Mouse (Mus musculus) inflammation-experienced regulatory T-cells, adult 6 months (primary cell): ENCODE results near the gene Rab15. TPM values are rescaled to one million over a fixed set of nuclear protein-coding genes. Genes with fewer than 3 reads are reported as not detected.
"Not testable (repeated sequence)": the region's sequence is repeated elsewhere in the genome, so short reads cannot be mapped to it uniquely, and the experiment has no call there.

Experiments
- ATAC-seq: one replicate; pipeline ENCODE4 v1.8.0; 2017
- polyA plus RNA-seq, 3 experiments: library from polyadenylated mRNA; unstranded; fragments of 100-300 nt; shearing (Covaris generic); gene quantifications; one replicate each; pipeline ENCODE4 v1.2.1; 2017

The Rab15 gene
- polyA plus RNA-seq, 3 experiments from 2014 or later = not detected

DNA sequence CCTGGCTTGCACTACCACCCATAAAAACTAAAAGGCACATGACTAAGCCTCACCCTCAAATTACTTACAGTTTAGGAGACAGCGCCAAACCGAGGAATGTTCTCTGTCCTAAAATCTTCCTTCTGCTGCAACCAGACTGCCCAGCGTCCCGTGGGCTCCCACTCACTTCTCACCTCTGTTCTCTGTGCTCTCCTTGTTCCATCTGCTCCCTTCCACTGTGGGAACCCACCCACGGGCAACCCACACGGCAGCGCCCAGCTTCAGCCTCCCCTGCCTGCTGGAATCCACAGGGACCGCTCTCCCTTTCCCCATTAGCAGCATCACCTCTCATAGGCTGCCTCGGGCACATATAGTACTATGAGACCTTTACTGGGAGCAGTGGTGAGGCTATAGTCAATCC is 3.8 kb downstream of the Rab15 start:
- ATAC-seq = no peak

DNA sequence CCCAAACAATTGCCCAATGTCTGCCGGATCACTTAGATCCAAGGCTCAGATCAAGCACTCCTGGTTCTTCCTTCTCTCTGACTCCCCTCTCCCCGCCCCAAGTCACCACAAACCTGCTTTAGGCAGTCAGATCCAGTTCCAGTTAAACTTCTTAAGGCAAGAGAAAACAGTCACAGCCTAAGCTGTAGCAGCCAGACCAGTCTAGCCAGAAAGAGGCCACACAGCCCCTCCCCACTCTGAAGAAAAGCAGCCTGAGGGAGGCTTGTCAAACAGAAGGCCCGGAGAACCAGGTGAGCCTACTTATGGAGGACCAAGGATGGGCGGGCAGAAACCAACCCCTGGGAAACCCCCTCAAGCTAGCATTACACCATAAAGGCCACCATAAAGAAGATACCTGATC is 4.6 kb downstream of the Rab15 start:
- ATAC-seq = no peak

DNA sequence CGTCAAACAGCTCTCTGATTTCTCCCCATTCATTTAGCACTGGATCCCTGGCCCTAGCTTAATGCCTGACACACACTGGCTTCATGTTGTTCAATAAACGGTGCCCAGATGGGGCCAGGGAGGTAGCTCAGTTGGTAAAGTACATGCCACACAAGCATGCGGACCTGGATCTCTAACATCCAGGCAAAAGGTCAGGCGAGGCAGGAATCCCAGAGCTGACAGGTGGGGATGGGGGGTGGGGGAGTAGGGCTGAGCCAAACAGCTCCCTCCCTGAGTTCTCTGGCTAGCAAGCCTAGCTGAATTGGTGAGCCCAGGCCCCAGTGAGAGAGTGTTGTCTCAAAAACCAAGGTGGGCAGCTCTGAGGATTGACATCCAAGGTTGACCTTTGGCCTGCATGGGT is 5.5 kb downstream of the Rab15 start:
- ATAC-seq = no peak

DNA sequence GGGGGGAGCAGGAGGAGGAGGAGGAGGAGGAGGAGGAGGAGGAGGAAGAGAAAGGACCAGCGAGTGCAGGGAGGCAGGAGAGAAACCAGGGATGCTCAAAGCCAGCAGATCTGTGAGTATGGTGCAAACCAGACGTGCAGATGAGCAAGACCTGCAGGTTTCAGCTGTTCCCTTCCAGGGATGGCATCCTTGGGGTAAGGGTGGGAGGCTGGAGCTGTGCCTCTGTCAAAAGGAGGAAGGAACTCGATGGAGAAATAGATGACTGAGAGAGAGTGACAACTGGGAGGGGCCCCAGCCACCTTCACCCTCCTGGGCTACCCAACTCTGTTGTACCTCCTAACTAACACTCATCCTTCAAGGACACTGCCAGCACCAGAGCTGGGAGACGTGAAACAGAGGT is 6.0 kb downstream of the Rab15 start:
- no peak for ATAC-seq

DNA sequence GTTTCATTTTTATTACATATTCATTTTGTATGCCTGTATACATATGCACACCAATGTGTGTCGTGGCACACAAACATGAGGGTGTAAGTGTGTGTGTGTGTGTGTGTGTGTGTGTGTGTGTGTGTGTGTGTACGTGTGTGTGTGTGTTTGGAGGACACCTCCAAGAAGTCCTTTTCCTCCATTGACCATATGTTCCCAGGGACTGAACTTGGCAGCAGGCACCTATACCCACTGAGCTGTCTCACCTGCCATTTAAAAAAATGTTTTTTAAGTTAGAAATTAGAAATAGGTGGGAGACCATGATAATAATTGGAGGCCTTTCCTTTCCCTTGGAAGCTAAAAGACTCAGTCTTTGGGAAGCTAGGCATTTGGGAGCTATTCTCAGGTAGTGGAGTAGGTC is 8.6 kb downstream of the Rab15 start:
- ATAC-seq = no peak

DNA sequence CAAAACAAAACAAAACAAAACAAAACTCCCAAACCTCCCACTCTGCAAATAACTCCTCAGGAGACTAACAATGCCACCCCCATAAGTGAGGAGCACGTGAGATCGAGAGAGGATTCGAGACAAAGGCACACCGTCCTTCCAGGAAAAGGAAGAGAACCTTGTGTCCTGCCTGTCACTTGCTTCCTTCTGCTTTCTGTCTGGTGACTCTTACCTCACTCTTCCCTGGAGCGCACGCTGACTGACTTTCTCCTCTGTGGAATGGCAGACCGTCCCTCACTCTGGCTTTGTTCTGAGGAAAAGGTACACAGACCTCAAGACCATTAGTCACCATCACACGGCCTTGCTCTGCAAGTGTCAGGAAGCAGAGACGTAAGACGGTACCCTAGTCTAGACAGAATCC is 9.2 kb downstream of the Rab15 start:
- ATAC-seq = no peak

DNA sequence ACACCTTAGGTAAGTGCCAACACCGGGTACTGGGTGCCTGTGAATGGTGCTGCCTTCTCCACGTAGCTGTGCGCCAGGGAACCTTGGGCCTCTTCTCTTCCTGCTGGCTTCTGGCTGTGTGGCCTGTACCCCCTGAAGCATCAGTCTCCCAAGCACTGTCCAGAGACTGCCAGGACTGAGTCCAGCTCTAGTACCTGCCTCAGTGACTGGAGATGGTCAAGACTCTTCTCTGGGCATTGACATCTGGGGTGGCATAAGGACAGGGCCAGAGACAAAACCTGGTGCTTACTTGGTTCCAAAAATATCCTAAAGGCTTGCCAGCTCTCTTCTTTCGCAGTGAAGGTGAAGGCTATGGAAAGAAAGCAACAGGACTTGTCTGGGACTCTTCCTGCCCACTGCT is 11.7 kb downstream of the Rab15 start:
- no peak for ATAC-seq

DNA sequence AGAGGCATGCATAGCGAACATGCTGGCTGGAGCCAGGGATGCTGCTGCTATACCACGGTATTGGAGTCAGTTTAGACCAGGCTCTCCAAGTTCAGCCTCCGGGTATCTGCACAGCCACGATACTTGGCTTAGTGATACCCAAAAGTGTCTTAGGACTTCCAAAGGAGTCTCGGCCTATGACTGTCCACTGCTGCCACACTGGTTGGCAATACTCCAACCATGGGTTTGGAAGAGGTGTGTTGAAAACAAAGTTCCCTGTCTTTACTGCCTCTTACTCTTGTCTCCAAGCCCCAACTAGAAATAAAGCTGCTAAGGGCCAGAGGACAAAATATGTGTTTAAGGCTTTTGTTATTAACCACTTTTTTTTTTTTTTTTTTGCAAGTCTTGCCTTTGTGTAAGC is 12.2 kb downstream of the Rab15 start:
- ATAC-seq = no peak

DNA sequence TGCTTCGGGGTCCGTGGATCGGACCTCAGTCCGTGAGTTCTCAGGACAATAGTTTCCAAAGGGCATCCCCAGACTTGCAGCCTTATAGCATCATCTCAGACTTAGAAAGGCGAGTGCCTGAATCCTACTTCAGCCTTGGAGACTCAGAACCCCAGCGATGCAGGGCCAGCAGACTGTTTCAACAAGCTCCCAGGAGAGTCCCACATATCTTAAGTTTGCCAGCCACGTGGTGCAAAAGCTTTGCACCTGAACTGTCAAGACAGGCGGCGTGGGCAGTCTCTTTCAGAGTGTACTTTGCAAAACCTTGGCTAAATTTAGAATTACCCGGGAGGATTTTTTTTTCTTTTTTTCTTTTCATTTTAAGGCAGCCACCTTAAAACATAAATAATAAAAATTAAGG is 14.9 kb downstream of the Rab15 start:
- no peak for ATAC-seq

DNA sequence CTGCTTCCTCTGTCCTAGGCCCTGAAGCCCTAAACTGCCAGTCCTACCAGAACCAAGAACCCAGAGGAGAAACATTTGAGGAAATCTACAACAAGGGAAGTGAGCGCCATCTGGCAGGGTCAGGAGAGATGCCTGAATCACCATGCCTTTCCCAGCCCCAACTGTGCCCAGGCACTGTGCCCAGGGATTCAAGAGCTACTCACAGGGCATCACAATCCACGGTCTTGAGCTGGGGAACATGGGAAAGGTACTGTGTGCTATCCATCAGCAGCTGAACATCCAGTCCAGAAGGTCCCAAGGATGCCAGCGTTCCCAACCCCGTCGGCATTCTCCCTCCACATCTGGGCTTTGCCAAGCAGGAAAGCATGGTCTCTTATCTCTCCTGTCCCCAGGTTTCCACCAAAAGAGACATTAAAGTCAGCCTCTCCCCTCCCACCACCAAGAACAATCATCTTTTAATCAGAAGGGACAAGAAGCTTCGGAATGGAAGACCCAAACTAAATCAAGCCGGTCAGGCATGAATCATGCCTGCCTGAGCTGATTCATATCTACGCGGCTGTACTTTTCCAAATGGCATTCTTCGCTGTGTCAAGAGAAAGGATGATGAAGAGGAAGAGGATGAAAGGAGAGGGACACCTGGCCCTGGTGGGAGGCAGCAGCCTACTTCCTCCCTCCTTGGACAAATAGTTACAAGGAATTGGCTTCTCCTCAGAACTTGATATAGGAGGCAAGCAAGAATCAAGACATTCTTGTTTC is 17.5 kb downstream of the Rab15 start:
- ATAC-seq = no peak

DNA sequence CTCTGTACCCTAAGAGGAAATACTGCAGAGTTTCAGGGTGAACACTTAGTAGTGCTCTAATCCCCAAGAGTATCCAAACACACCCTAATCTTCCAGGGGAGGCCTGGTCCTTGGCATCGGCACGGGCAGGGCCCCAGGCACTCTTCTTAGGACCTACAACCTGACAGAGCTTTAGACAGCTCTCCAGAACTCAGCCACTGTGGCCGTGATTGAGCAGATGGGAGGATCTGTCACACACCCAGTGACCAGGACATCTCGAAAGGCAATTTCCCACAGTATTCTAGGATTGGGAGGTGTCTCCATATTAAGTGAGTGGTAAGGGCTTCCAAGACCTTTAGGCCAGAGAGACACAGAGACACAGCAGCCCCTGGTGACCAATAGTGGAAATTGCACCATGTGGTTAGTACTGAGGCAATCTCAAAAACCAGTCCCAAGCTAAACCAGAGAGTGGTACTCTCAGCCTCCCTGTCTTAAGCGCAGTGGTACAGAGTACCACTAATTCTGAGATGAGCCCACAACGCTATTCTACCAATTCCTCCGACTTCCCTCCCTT is 18.9 kb downstream of the Rab15 start:
- peak; percentile 71 for ATAC-seq

DNA sequence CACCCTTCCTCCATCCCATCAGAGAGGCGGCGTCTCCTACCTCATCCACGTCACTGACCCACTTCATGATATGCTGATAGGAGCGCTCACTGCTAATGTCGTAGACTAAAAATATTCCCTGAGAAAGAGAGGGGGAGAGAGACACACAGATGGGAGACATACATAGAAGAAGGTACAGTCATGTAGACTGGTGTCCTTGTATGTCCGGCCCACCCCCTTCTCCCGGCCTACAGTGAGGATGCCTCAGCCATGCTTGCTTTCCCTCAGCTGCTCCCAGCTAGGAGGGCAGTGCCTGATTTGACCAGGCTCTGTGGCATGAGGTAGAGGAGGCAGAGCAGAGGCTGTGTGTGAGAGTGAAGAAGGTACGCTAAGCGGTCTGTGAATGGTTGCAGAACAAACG is 19.7 kb downstream of the Rab15 start:
- ATAC-seq = no peak

DNA sequence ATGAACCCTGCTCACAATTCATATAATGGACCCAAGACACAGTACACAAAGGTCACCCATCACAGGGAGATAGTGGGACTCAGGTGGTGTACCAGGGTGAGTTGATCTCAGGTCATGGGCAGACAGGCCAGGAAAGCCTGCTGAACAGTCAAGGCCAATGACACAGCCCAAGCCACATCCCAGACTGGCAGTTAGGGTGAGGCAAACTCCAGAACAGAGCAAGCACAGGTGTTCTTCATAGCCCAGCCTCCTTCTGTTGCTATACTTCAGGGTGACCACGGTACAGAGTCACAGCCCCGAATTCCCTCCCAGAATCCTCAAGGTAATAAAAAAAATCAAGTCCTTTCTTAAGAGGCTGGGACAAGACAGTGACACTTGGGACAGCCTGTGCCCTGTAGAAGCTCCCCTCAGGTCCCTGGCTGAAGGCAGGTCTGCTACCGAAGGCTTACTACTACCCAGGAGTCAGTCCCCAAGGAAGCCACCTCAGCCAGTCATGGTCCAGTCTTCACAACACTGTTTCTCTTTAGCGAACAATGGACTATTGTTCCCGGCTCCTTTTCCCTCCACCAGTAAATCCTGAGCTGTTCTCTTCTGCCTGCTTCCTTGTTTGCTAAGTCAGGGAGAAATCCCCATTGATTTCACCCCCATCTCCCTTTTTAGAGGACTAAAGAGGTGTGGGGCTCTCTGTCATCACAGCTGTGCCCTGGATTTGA is 24.5 kb downstream of the Rab15 start:
- ATAC-seq = no peak

DNA sequence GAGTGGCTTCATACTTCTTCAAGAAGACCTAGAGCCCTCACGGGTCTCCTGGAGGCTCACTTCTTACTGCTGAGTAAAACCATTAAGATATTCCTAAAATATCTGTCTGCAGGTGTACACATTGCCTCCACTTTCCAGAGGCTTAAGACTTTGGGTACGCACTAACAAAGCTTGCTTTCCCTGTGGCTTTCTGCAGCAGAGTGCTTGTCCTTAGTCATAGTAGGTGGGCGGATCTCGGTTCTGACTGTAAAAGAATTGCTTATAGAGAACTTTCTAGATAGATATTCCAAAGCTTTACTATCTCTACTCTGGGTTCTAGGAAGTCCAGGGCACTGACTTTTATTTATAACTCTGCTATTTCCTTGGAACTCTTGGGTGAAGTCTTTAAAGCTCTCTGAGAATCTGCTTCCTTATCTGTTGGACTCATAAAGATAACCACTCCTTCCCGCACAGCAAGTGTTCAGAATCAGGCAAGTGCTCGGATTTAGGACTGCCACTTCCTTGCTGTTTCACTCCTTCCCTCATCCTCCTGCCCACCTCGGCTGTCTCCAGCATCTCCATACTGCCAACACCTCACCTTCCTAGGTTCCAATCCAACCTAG is 25.7 kb downstream of the Rab15 start:
- no peak for ATAC-seq

DNA sequence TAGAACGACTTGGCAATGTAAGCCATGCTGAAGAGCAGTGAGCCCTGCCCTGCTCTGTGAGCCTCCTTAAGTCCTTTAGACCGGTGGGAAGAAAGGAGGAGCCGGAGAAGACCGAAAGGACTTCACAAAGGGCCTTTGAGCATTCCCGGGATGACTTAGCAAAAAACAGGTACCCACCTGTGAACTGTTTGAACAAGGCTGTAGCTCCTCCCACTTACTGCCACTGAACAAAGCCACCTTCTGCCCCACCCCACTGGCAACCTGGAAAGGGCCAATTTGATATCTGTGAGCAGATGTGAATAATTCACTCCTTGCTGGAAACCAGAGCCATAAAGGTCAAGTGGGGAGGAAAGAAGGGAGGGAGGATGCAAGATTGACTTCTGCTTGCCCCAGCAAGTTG is 27.4 kb downstream of the Rab15 start, which contains the start of gene Gpx2:
Gene Gpx2, minus strand, starts transcription at position 205 of the 400 bp plus-strand sequence.
- ATAC-seq = no peak

DNA sequence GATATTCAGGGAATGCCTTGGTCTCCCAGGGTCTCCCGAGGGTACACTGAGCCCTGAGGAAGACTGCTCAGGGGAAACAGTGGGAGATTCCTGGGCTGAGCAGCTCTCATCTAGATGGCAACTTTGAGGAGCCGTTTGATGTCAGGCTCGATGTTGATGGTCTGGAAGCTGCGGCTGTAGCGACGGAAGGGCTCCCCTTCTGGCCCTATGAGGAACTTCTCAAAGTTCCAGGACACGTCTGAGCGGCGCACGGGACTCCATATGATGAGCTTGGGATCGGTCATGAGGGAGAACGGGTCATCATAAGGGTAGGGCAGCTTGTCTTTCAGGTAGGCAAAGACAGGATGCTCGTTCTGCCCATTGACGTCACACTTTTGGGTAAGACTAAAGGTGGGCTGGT is 30.2 kb downstream of the Rab15 start:
- ATAC-seq = not testable (repeated sequence)

DNA sequence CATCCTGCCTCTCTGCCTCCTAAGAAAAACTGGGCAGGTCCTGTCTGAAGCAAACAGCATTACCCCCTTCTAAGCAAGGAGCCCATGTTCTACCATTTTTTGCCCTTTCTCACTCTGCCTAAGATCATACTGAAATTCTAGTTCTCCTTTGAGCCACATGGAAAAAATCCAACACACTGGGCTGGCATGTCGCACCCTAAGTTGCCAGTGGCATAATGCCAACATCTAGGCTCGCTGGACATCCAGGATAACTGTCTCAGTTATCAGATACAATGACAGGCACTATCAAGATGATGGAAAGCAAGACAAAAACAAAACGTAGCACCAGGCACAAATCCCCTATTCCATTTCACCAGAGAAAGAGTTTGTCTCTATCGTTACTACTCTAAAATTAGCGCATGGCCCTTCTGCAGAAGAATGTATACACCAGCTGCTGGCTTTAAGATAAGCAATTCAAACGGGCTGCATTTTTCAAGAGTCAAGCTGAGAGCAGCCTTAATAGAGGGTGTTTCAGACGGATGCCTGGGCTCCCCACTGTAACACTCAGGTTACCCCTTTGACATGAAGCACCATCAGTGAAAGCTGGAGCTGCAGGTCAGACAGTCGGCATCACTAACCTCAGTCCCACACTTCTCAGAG is 32.1 kb downstream of the Rab15 start:
- ATAC-seq = no peak

DNA sequence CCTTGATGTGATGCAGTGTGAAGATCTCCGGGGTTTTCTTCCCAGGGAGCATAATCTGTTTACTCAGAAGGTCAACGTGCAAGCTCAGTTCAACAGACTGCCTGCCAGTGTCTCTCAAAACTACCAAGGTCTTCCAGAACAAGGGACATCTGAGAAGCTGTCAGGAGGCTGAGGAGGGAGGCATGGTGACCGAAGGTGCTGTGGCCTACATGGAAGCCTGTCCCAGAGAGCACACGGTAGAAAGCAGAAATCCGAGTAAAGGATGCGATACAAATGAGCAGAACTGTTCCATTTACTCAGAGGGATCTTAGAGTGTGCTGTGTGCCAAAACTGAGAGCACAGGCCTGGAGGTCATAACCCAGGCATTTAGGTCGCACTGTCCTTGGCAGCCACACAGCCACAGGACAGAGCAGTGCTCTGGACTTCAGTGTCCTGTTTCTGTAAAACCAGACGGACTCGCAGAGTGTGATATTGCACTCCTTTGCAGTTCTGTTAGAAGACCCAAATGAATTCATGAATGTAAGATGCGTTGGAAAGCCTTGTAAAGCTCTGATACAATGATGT is 38.6 kb downstream of the Rab15 start:
- no peak for ATAC-seq

DNA sequence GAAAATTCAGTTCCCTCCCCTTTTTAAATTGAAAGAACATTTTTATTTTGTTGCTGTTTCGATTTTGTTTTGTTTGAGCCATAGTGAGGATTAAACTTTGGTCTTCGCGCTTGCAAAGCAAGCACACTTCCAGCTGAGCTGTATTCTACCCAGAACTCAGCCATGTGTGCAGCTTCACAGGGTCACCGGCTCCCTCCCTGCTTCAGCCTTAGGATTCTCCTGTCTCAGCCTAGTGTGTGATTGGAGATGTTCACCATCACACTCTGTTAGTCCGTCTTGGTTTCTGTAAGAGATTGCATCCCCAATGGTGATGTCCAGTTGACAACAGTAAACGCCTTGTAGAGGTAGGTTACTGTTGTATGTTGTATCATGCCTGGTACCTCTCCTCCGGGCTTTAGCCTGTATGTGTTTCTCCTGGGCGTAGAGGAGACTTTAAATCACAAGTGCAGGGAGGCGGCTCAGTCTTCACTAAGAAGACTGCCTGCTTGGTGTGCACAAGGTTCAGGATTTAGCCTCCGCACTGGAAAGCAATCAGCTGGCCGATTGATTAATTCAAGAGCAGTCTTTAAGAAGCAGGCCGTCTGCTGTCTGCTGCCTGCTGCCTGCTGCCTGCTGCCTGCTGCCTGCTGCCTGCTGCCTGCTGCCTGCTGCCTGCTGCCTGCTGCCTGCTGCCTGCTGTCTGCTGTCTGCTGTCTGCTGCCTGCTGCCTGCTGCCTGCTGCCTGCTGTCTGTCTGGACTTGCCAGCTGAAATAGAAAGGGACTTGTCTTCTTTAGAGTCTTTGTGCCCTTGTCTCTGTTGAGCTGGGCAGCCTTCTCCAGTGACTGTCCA is 41.9 kb downstream of the Rab15 start:
- ATAC-seq = no peak

DNA sequence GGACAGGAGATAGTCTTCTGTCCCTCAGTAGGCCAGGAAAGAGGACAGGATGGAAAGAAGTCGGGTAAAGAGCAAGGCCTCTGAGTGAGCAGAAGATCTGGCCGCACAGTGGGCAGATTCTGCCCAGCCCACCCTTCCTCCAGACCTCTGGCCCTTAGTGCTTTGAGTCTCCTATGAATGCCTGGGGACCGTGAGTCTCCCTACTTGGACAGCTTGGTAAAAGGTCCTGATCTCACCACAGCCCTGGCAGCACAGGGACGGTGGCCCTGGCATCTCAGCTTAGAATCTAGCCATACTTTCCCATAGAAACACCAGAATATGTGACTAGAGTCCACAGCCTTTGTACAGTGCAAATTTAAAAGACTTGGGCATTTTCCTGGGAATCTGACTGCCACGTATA is 42.8 kb downstream of the Rab15 start:
- no peak for ATAC-seq

DNA sequence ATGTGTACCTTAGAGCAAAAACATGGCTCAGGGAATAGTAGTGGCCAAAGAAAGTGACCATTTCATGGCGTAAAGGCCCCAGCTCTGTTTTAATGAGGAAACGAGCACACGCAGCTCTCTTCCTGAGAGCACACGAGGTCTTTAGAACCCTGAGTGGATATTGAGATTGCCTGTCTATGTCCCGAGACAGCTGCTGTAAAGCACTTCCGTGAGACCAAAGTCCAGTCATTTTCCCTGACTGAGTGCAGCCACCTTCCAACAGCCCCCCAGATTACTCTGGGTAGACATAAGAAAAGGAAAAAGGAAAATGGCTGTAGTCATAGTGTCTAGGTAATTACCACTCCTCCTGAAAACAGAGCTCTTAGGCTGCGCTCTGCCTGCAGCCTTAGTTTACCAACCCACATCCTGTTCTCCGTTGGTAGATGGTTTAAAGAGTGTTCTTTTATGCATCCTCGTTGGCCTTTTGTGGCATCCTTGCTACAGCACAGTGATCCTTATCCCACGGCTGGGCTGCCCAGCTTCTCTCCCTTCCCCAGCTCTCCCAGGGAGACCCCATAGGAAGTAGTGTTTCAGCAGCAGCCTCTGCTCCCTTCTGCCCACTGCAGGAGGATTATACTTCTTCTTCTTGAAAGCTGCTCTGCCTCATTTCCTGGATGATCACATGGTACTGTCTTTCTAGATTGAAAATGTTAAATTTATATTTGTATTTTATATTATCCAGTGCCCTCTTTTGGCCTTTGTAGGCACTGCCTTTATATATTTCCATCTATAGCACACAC is 44.2 kb downstream of the Rab15 start:
- ATAC-seq = peak; percentile 97
